Mouse (Mus musculus): ENCODE measurements around the gene Bmp2. TPM values are rescaled to one million over a fixed set of nuclear protein-coding genes. Genes with fewer than 3 reads are reported as not detected.

The Bmp2 gene
- total RNA-seq, 1 experiment: 1.5 TPM

GRCm38 (mm10) chr2:133522121-133522520 is 29.8 kb upstream of the Bmp2 start:
- H3K9ac ChIP-seq (ENCODE audit: insufficient read depth, low read depth, low read length, poor library complexity, severe bottlenecking): no peak overlapping the region
- no peak overlapping the region for H3K4me3 ChIP-seq (ENCODE audit: insufficient read depth in 1 of 2, low read depth in 1 of 2, low read length in 2 of 2, poor library complexity in 1 of 2, severe bottlenecking in 1 of 2)
- no peaks in the 10 kb centered on the region for H3K9me3 ChIP-seq (ENCODE audit: control insufficient read depth, insufficient read depth, low read depth, low read length)
- no peak overlapping the region for H3K27ac ChIP-seq (ENCODE audit: insufficient read depth, low read depth, low read length, poor library complexity, severe bottlenecking)
- TF ChIP-seq ZC3H11A (IDR thresholded peaks at IDR 0.05; ENCODE audit: borderline replicate concordance, low read depth, low read length): no peak
- H3K4me1 ChIP-seq (ENCODE audit: control insufficient read depth in 2 of 2, insufficient read depth in 2 of 2, low read length in 2 of 2, poor library complexity in 1 of 2): no peaks in the 10 kb centered on the region
- no peaks in the 10 kb centered on the region for H3K36me3 ChIP-seq (ENCODE audit: control insufficient read depth, insufficient read depth, low read length, poor library complexity, severe bottlenecking)
- DNase-seq (ENCODE audit: low read depth, low spot score): no peak
- in situ Hi-C loops (cut with MboI; ENCODE audit: low sequenced_read_pairs in 2 of 2, unreplicated experiment in 2 of 2): no loop called here

DNA sequence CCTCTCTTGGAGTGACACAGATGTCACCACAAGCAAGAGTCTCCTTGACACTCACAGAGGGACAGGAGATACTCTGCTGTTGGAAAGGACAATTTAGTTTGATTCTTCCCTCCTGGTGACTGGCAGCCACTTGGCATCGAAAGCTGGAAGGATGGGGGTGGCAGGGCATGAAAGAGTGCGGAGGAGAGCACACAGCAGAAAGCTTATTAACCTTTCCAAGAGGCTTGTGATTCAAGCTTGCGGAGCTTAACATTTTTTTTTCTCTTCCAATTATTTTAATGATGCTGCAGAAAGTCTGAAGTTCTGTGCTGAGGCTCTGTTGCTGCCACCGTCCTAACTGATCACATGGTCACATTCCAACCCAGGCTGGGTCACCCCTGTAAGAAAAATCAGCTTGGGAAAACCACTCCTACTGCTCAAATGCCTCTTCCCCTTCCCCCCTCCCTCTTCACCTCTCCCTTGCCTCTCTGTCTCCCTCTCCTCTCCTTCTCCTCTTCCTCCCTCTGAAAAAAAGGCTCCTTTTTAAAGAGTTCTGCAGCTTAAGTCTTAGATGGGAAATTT is 26.3 kb upstream of the Bmp2 start:
- no peaks in the 10 kb centered on the region for H3K36me3 ChIP-seq (ENCODE audit: control insufficient read depth, insufficient read depth, low read length, poor library complexity, severe bottlenecking)
- TF ChIP-seq CHD2 (IDR thresholded peaks at IDR 0.05; ENCODE audit: low read depth, low read length) (no peak), HCFC1 (IDR thresholded peaks at IDR 0.05; ENCODE audit: borderline replicate concordance, insufficient read depth, low read length) (no peak), ZC3H11A (IDR thresholded peaks at IDR 0.05; ENCODE audit: borderline replicate concordance, low read depth, low read length) (no peak), ZNF384 (IDR thresholded peaks at IDR 0.05; ENCODE audit: low read depth, low read length) (no peak), MAFK (IDR thresholded peaks at IDR 0.05; ENCODE audit: insufficient read depth, low read depth, low read length) (no peak)
- no peak overlapping the region for H3K27ac ChIP-seq (ENCODE audit: insufficient read depth, low read depth, low read length, poor library complexity, severe bottlenecking)
- no peak for DNase-seq (ENCODE audit: low read depth, low spot score)
- H3K9ac ChIP-seq (ENCODE audit: insufficient read depth, low read depth, low read length, poor library complexity, severe bottlenecking): no peak overlapping the region
- no peaks in the 10 kb centered on the region for H3K4me1 ChIP-seq (ENCODE audit: control insufficient read depth in 2 of 2, insufficient read depth in 2 of 2, low read length in 2 of 2, poor library complexity in 1 of 2)
- in situ Hi-C loops (cut with MboI; ENCODE audit: low sequenced_read_pairs in 2 of 2, unreplicated experiment in 2 of 2): no loop called here
- H3K4me3 ChIP-seq (ENCODE audit: insufficient read depth in 1 of 2, low read depth in 1 of 2, low read length in 2 of 2, poor library complexity in 1 of 2, severe bottlenecking in 1 of 2): no peak overlapping the region
- no peaks in the 10 kb centered on the region for H3K9me3 ChIP-seq (ENCODE audit: control insufficient read depth, insufficient read depth, low read depth, low read length)

DNA sequence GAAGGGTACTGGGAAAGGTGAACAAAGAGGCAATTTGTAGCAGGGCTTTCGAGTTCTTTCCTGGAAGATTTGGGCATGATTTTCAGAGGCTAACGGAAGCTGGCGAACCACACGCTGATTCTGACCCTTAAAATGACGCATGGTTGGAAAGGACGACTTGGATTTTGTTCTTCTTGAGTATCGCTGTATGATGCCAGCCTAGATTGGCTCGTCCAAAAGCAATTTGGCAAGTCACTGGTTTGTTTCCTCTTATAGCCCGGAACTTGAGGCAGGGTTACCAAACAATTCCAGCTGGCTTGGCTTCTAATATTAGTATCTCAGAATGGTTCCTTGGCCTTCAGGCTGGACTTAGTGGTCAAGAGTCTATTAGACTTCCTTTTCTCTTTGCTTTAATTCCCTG is 22.6 kb upstream of the Bmp2 start:
- no peak overlapping the region for H3K9ac ChIP-seq (ENCODE audit: insufficient read depth, low read depth, low read length, poor library complexity, severe bottlenecking)
- TF ChIP-seq MAFK (IDR thresholded peaks at IDR 0.05; ENCODE audit: insufficient read depth, low read depth, low read length) (no peak), ZC3H11A (IDR thresholded peaks at IDR 0.05; ENCODE audit: borderline replicate concordance, low read depth, low read length) (no peak), CHD2 (IDR thresholded peaks at IDR 0.05; ENCODE audit: low read depth, low read length) (no peak), HCFC1 (IDR thresholded peaks at IDR 0.05; ENCODE audit: borderline replicate concordance, insufficient read depth, low read length) (no peak), ZNF384 (IDR thresholded peaks at IDR 0.05; ENCODE audit: low read depth, low read length) (no peak)
- no peak overlapping the region for H3K27ac ChIP-seq (ENCODE audit: insufficient read depth, low read depth, low read length, poor library complexity, severe bottlenecking)
- H3K9me3 ChIP-seq (ENCODE audit: control insufficient read depth, insufficient read depth, low read depth, low read length): no peaks in the 10 kb centered on the region
- H3K4me3 ChIP-seq (ENCODE audit: insufficient read depth in 1 of 2, low read depth in 1 of 2, low read length in 2 of 2, poor library complexity in 1 of 2, severe bottlenecking in 1 of 2): no peak overlapping the region
- no peak for DNase-seq (ENCODE audit: low read depth, low spot score)
- H3K36me3 ChIP-seq (ENCODE audit: control insufficient read depth, insufficient read depth, low read length, poor library complexity, severe bottlenecking): no peaks in the 10 kb centered on the region
- in situ Hi-C loops (cut with MboI; ENCODE audit: low sequenced_read_pairs in 2 of 2, unreplicated experiment in 2 of 2): no loop called here
- no peaks in the 10 kb centered on the region for H3K4me1 ChIP-seq (ENCODE audit: control insufficient read depth in 2 of 2, insufficient read depth in 2 of 2, low read length in 2 of 2, poor library complexity in 1 of 2)

DNA sequence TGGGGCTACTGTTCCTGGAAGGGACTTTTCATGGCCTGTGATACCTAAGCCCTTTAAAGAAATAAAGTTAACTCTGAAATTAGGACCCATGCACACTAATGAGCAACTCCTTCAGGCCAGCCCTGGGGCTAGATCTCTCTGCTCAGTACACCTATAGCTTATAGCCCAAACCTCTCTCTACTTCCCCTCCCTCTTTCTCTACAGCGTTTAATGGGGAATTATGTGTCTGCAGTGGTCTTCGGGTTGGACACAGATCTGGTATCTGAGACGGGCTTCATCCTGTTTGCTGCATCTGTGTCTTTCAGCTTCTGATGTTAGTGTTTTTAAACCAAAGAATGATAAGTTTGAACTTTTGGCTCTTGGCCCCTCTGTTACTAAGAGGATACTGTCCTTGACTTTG is 18.9 kb upstream of the Bmp2 start:
- Histone ChIP-seq H3K4me1 (ENCODE audit: control insufficient read depth in 2 of 2, insufficient read depth in 2 of 2, low read length in 2 of 2, poor library complexity in 1 of 2) (no peaks in the 10 kb centered on the region), H3K36me3 (ENCODE audit: control insufficient read depth, insufficient read depth, low read length, poor library complexity, severe bottlenecking) (no peaks in the 10 kb centered on the region), H3K9ac (ENCODE audit: insufficient read depth, low read depth, low read length, poor library complexity, severe bottlenecking) (no peak overlapping the region), H3K4me3 (ENCODE audit: insufficient read depth in 1 of 2, low read depth in 1 of 2, low read length in 2 of 2, poor library complexity in 1 of 2, severe bottlenecking in 1 of 2) (no peak overlapping the region), H3K9me3 (ENCODE audit: control insufficient read depth, insufficient read depth, low read depth, low read length) (no peaks in the 10 kb centered on the region), H3K27ac (ENCODE audit: insufficient read depth, low read depth, low read length, poor library complexity, severe bottlenecking) (no peak overlapping the region)
- in situ Hi-C loops (cut with MboI; ENCODE audit: low sequenced_read_pairs in 2 of 2, unreplicated experiment in 2 of 2): no loop called here
- no peak for DNase-seq (ENCODE audit: low read depth, low spot score)
- no peak for TF ChIP-seq MAFK (IDR thresholded peaks at IDR 0.05; ENCODE audit: insufficient read depth, low read depth, low read length)
- TF ChIP-seq HCFC1 (IDR thresholded peaks at IDR 0.05; ENCODE audit: borderline replicate concordance, insufficient read depth, low read length): no peak
- TF ChIP-seq ZNF384 (IDR thresholded peaks at IDR 0.05; ENCODE audit: low read depth, low read length): no peak
- TF ChIP-seq ZC3H11A (IDR thresholded peaks at IDR 0.05; ENCODE audit: borderline replicate concordance, low read depth, low read length): no peak
- no peak for TF ChIP-seq CHD2 (IDR thresholded peaks at IDR 0.05; ENCODE audit: low read depth, low read length)

DNA sequence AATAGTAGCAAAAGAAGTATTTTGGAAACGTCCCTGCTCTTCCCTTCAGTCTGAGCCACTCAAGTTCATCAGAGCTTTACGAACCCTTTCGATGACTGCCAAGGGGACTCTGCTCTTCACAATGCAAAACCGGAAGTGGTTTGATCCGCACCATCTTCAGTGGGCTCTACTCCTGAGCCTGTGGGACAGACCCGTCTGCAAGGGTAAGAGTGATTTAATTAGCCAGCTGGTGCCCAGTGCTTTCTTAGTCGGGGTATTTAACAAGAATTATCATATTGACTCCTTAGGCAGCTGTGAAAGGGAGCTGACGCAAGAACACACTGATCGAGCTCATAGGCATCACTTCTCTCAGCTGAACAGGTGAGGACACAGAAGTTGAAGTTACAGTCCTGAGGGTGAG is 16.5 kb upstream of the Bmp2 start:
- Histone ChIP-seq H3K36me3 (ENCODE audit: control insufficient read depth, insufficient read depth, low read length, poor library complexity, severe bottlenecking) (no peaks in the 10 kb centered on the region), H3K9me3 (ENCODE audit: control insufficient read depth, insufficient read depth, low read depth, low read length) (no peaks in the 10 kb centered on the region), H3K9ac (ENCODE audit: insufficient read depth, low read depth, low read length, poor library complexity, severe bottlenecking) (no peak overlapping the region), H3K4me3 (ENCODE audit: insufficient read depth in 1 of 2, low read depth in 1 of 2, low read length in 2 of 2, poor library complexity in 1 of 2, severe bottlenecking in 1 of 2) (no peak overlapping the region), H3K27ac (ENCODE audit: insufficient read depth, low read depth, low read length, poor library complexity, severe bottlenecking) (no peak overlapping the region), H3K4me1 (ENCODE audit: control insufficient read depth in 2 of 2, insufficient read depth in 2 of 2, low read length in 2 of 2, poor library complexity in 1 of 2) (no peaks in the 10 kb centered on the region)
- in situ Hi-C loops (cut with MboI; ENCODE audit: low sequenced_read_pairs in 2 of 2, unreplicated experiment in 2 of 2): no loop called here
- no peak for DNase-seq (ENCODE audit: low read depth, low spot score)
- TF ChIP-seq ZC3H11A (IDR thresholded peaks at IDR 0.05; ENCODE audit: borderline replicate concordance, low read depth, low read length): no peak
- no peak for TF ChIP-seq CHD2 (IDR thresholded peaks at IDR 0.05; ENCODE audit: low read depth, low read length)
- TF ChIP-seq ZNF384 (IDR thresholded peaks at IDR 0.05; ENCODE audit: low read depth, low read length): no peak
- no peak for TF ChIP-seq MAFK (IDR thresholded peaks at IDR 0.05; ENCODE audit: insufficient read depth, low read depth, low read length)
- no peak for TF ChIP-seq HCFC1 (IDR thresholded peaks at IDR 0.05; ENCODE audit: borderline replicate concordance, insufficient read depth, low read length)
